Mouse (Mus musculus): ENCODE data around the gene Iqgap2. TPM values are rescaled to one million over a fixed set of nuclear protein-coding genes. Genes with fewer than 3 reads are reported as not detected.

Gene Iqgap2
- total RNA-seq, 4 experiments from 2014 or later = 141 to 294 (median 213) TPM

DNA sequence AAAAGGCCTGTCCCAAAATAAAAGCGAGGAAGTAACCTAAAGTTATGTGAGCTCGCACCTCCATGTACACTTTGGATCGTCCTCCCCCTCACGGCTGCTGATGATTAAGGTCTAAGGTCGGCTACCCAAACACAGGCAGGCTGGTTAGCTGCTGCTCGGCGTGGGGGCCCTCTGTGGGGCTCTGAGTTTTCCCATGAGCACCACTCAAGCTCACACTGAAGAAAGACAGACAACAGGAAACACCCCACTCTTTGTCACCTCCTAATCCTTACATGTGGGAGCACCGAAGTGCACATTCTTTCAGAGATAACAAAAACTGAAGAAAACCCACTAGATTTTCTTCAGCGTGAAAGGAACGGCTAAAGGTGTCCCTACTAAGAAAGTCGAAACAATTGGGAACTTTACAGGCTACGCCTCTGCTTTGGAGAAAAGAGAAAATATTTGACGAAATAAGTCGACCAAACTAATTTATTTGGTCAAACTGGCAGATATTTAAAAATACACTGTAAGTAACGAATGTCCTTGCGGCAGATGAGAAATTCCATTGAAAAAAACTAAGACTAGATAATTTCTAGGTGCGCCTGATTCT, 274.5 kb downstream of the Iqgap2 start:
- DNase-seq = no peak

- DNase-seq = no peak
These were observed 275.2 kb downstream of the Iqgap2 start for GRCm38 (mm10) chr13:95616512-95616911.

DNA sequence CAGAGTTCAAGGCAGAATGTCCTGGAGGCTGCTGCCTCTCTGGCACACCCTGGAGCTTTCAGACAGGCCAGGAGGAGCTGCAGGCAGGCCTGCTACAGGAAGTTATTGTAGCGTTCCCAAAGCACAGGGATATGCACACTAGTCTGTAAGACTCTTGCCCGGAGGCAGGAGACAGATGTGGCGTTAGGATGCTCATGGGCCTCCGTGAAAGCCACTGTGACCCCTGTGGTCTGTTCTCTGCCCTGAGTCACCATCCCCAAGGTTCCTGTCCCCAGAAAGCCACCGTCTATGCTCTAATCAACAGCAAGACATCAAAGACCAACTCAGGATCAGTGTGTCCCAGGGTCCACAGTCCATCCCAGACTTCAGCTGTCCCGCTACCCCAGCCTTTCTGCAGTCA, 277.0 kb downstream of the Iqgap2 start:
- DNase-seq = no peak

DNA sequence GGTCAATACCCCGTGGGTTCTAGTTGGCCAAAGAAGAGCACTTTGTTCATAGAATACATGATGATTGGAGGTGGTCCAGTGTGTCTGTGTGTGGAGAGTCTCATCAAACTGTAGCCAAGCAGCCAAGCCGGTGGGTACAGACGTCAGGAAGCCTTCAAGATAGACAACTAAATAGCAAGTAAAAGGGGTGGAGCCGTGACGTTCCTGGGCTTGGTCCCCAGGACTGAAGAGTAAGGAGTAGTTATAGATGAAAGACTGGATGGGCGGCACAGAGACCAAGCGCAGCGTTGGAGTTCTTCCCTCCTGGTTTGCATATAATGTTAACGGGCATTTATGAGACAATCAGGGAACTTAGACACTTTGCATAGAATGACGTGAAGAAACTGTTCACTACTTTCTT, 279.5 kb downstream of the Iqgap2 start:
- DNase-seq = no peak

- no peak for DNase-seq
These were observed 280.0 kb downstream of the Iqgap2 start for GRCm38 (mm10) chr13:95611752-95612151.

DNA sequence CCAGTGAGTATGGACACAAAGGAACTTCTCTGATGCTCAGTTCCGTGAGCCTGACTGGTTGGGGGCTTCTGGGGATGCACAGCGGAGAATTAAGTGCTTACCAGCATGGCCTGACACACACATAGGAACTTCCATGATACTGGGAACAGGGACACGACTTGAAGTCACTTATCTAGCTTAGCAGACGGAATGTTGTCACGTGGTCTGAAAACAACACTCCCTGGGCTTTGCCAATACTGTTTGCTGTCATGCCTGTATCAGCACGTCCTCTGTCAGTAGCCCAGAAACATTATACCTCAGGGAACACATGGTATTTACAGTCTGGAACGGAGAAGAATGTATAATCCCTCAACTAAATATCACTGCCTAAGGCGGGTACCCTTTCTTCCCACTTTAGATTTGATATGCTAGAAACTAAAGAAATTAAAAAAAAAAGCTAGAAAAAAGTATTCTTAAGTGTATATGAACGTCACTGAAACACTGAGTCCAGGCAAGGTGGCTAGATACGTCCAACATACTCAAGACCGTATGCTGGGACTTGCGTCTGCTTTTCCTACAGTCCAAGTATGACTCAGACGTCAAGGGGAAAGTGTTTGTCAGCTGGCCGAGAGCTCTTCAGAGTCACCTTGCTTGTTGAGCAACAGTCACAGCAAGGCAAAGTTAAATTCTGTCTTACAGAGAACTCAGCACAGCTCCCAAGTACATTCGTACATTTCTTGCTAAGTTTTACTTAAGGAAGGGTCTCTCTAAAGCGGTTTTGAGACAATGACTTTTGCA, 280.7 kb downstream of the Iqgap2 start:
- DNase-seq = peak; percentile 50

DNA sequence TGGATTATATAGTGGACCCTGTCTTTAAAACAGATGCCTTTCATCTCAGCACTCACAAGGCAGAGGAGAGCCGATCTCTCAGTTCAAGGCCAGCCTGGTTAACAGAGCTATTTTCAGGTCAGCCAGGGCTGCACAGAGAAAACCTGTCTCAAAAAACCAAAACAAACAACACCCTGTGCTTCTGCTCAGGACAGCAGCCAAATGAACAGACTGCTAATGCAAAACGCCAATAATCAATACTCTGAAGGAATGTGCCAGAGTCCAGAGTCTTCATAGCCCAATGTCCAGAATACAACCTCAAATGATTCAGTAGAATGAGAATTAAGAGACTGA, 282.7 kb downstream of the Iqgap2 start:
- no peak for DNase-seq

GRCm38 (mm10) chr13:95608416-95609087, 283.2 kb downstream of the Iqgap2 start:
- no peak for DNase-seq

- peak; percentile 58 for DNase-seq
These were observed 284.7 kb downstream of the Iqgap2 start for GRCm38 (mm10) chr13:95607019-95607418.

GRCm38 (mm10) chr13:95604288-95604687, 287.4 kb downstream of the Iqgap2 start:
- DNase-seq = no peak

GRCm38 (mm10) chr13:95599833-95600359, 291.8 kb downstream of the Iqgap2 start:
- no peak for DNase-seq

GRCm38 (mm10) chr13:95598232-95598920, 293.3 kb downstream of the Iqgap2 start:
- DNase-seq = no peak

- DNase-seq = no peak
These were observed 294.1 kb downstream of the Iqgap2 start for GRCm38 (mm10) chr13:95597578-95597977.

GRCm38 (mm10) chr13:95596689-95597088, 295.0 kb downstream of the Iqgap2 start:
- no peak for DNase-seq

DNA sequence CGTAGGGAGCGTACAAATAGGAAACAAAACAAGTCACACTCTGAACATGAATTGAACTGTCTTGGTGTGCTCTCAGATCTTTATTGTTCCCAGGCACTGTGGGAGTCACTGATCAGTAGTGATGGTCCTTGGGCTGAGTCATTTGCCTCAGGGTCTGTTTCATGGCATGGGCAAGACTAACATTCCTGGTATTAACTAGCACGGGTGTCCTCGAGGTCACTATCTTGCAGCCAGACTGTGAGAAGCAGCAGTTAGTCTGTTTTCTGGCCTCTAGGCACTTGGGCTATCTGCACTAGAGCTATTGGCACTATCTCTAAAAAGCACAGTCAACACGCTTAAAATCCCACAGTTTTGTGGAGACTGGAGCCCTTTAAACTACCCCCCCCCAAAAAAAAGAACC, 295.8 kb downstream of the Iqgap2 start:
- DNase-seq = no peak

DNA sequence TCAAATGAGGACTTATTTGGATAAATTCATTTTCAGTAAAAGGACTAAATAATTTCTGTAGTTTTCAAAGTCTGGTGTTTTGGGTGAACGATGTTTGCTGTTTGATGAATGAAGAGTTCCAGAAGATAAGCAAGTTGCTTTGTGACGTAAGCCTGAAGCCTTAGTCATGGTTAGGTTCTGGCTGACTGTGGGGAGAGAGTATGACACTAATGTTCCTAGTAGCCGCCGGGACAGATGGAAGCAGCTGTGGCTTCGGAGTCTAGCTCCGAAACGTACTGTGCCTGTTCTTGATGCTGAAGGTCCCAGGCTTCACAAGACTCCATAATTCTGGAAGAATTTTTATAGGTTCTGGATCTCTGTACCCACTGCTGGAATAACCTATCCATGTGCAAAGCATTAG, 296.3 kb downstream of the Iqgap2 start:
- DNase-seq = no peak

DNA sequence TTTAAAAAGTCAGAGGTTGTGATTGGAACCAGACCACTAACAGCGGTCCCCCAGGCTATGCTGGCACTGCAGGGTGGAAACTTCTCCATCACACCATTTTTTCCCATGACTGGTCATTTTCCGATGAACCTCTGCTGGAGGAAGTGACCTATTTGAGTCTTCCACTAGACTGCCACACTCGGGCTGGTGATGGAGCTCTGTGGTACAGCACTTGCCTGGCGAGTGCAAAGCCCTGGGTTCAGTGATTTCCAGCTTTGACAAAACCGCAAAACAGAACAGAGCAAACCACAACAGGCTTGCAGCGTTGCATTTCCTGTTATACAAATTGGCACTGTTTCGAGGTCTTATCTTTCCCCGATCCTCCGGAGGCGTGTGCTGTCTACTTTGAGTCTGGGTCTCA, 298.9 kb downstream of the Iqgap2 start:
- DNase-seq = no peak

GRCm38 (mm10) chr13:95591606-95592005, 300.1 kb downstream of the Iqgap2 start:
- no peak for DNase-seq

- DNase-seq = no peak
These were observed 304.1 kb downstream of the Iqgap2 start for GRCm38 (mm10) chr13:95587628-95588027.

GRCm38 (mm10) chr13:95584898-95585297, 306.8 kb downstream of the Iqgap2 start:
- DNase-seq = no peak

- no peak for DNase-seq
These were observed 308.2 kb downstream of the Iqgap2 start for GRCm38 (mm10) chr13:95583237-95584189.

GRCm38 (mm10) chr13:95581850-95582249, 309.9 kb downstream of the Iqgap2 start:
- DNase-seq = no peak
